Mouse (Mus musculus) spleen, adult 12 weeks (tissue): Measurements from ENCODE around the gene Gpr153.
A peak's percentile ranks its signal among the peaks of the same experiment; 100 is the strongest.

Experiments used
- DNase-seq: peaks from one replicate; pipeline ENCODE4 v3.0.0; 2022; ENCODE audit warnings: low spot score

Gene Gpr153

GRCm38 (mm10) chr4:152315498-152316213 lies 41.6 kb downstream of the Gpr153 start:
- DNase-seq: no peak

- DNase-seq: no peak
These were observed 43.6 kb downstream of the Gpr153 start for GRCm38 (mm10) chr4:152317631-152318033.

GRCm38 (mm10) chr4:152318517-152319234 lies 44.6 kb downstream of the Gpr153 start, which contains the start of gene Rnf207:
Gene Rnf207 (minus strand): TSS chr4:152318993.
- DNase-seq: no peak

- DNase-seq: no peak
These were observed 47.4 kb downstream of the Gpr153 start for GRCm38 (mm10) chr4:152321464-152321863.

GRCm38 (mm10) chr4:152324641-152325562 lies 50.9 kb downstream of the Gpr153 start:
- no peak for DNase-seq

GRCm38 (mm10) chr4:152325574-152326411 lies 51.8 kb downstream of the Gpr153 start, which contains the start of gene Rpl22:
Gene Rpl22 (plus strand): TSS chr4:152325742.
- peak; percentile 87 for DNase-seq

- DNase-seq: no peak
These were observed 52.5 kb downstream of the Gpr153 start for GRCm38 (mm10) chr4:152326543-152326942.

GRCm38 (mm10) chr4:152328691-152329090 lies 54.7 kb downstream of the Gpr153 start:
- DNase-seq: no peak

GRCm38 (mm10) chr4:152332952-152333351 lies 58.9 kb downstream of the Gpr153 start:
- DNase-seq: no peak

GRCm38 (mm10) chr4:152333587-152333986 lies 59.6 kb downstream of the Gpr153 start:
- no peak for DNase-seq
